ENCODE assay signal across 35 mouse cellular contexts in the genomic region with DNA sequence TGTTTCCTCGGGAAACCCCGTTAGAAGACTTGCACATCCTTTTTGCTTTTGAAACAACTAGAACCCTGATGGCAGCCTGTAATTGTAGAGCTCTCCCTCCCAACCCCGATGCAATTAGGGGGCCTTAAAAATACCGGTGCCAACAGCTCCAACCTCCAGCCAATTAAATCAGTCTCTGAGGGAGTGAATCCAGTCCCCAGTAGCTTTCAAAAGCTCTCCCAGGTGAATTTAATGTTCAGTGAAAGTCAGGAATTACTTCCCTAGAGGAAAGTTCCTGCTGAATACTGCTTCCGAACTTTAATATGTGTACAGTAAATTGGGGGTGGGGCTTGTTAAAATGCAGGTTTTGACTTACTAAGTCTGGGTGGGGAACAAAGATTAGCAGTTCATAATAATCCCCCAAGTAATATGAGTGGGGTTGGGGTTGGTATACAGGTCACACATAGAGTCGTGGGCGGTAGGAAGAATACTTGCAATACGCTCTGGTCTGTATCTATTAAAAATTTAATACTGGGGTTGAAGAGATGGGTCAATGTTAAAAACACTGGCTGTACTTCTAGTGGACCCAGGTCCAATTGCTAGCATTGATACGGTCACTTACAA. TPM values are rescaled to one million over a fixed set of nuclear protein-coding genes. Genes with fewer than 3 reads are reported as not detected.
DNase-seq lines count a peak whose midpoint lies in the region; ATAC-seq and TF ChIP-seq lines count a peak whose summit lies in the region.
"Had no signal": no experiment of that assay in that cellular context is flagged by ENCODE, and none has a peak within 500 bp of the region (broad histone marks: within the 10 kb centered on the region; RNA-seq: fewer than 3 reads in every experiment).

No protein-coding gene starts in this region.

- TF ChIP-seq CTCF in bone marrow, adult 2 months (IDR thresholded peaks at IDR 0.05; ENCODE audit: control insufficient read depth, insufficient read depth, low read length), result no peak

- WGBS in forebrain, embryonic 14.5 days, result 48% methylated on average over 9 of the region's 9 CpGs
- WGBS in forebrain, embryonic 13.5 days, result 47% methylated on average over 9 of the region's 9 CpGs
- 47% methylated on average over 9 of the region's 9 CpGs for WGBS in bone marrow, adult 2 months
- 34% methylated on average over 9 of the region's 9 CpGs for WGBS in limb, embryonic 12.5 days
- WGBS in intestine, embryonic 15.5 days, result 70% methylated on average over 9 of the region's 9 CpGs

- H3K27me3 ChIP-seq in forebrain, embryonic 14.5 days (replicated peaks; ENCODE audit: control insufficient read depth, insufficient read depth, low read length), result no peaks in the 10 kb centered on the region
- H3K27me3 ChIP-seq in forebrain, embryonic 13.5 days, result no peaks in the 10 kb centered on the region
- no peaks in the 10 kb centered on the region for H3K27me3 ChIP-seq in limb, embryonic 12.5 days
- H3K27me3 ChIP-seq in intestine, embryonic 15.5 days (replicated peaks), result no peaks in the 10 kb centered on the region
- H3K27me3 ChIP-seq: embryonic facial prominence, embryonic 13.5 days; forebrain, embryonic 12.5 days; heart, embryonic 13.5 days; hindbrain, embryonic 15.5 days; kidney, embryonic 15.5 days; midbrain, embryonic 12.5 days; neural tube, embryonic 15.5 days had no signal

- no peak for ATAC-seq in forebrain, embryonic 14.5 days
- ATAC-seq in forebrain, embryonic 13.5 days, result no peak
- no peak for ATAC-seq in limb, embryonic 12.5 days (ENCODE audit: insufficient number of reproducible peaks, insufficient read depth, low FRiP score, low TSS enrichment, low read depth)
- ATAC-seq in intestine, embryonic 15.5 days, result no peak
- ATAC-seq: lung, postnatal 0 days had no signal

- no peaks in the 10 kb centered on the region for H3K4me1 ChIP-seq in forebrain, embryonic 14.5 days (ENCODE audit: control insufficient read depth, insufficient read depth, low read length)
- H3K4me1 ChIP-seq in forebrain, embryonic 13.5 days, result peaks cover 8% of the 10 kb centered on the region; the same call in 1 of the 2 replicates
- H3K4me1 ChIP-seq in bone marrow, adult 2 months (ENCODE audit: control insufficient read depth, insufficient read depth, low read length), result peaks cover 6% of the 10 kb centered on the region
- peaks cover 11% of the 10 kb centered on the region; the same call in 1 of the 2 replicates for H3K4me1 ChIP-seq in limb, embryonic 12.5 days (replicated peaks)
- H3K4me1 ChIP-seq in intestine, embryonic 15.5 days (replicated peaks), result no peaks in the 10 kb centered on the region
- H3K4me1 ChIP-seq: heart, embryonic 13.5 days; hindbrain, embryonic 10.5 days; hindbrain, embryonic 15.5 days had no signal

- H3K4me2 ChIP-seq in forebrain, embryonic 14.5 days (ENCODE audit: low read length), result no peak overlapping the region
- no peak overlapping the region for H3K4me2 ChIP-seq in forebrain, embryonic 13.5 days
- H3K4me2 ChIP-seq in limb, embryonic 12.5 days, result no peak overlapping the region
- no peak overlapping the region for H3K4me2 ChIP-seq in intestine, embryonic 15.5 days (replicated peaks)
- H3K4me2 ChIP-seq: embryonic facial prominence, embryonic 13.5 days; forebrain, embryonic 12.5 days; heart, embryonic 13.5 days; hindbrain, embryonic 15.5 days; kidney, embryonic 15.5 days; midbrain, embryonic 12.5 days; neural tube, embryonic 15.5 days had no signal

- DNase-seq in forebrain, embryonic 14.5 days (ENCODE audit: low spot score), result peak; percentile 33
- peak; percentile 26 for DNase-seq in retina, postnatal 1 day
- DNase-seq in retina, embryonic 14.5 days (ENCODE audit: low spot score), result no peak
- DNase-seq in cerebellum, adult 9-10 months, result no peak
- DNase-seq: adrenal gland, postnatal 36 days; cerebellum, adult 11 months; cerebellum, adult 9-11 months; embryo, embryonic 11 days; gastrocnemius, postnatal 36 days; heart, postnatal 10 days; kidney, adult 18-20 months; kidney, postnatal 25 days; lung, adult 18-20 months; lung, postnatal 4 days; right cerebral cortex, adult 18-20 months; thymus, postnatal 14 days had no signal

- no peak overlapping the region for H3K27ac ChIP-seq in forebrain, embryonic 14.5 days (ENCODE audit: low read depth, low read length)
- no peak overlapping the region for H3K27ac ChIP-seq in forebrain, embryonic 13.5 days
- H3K27ac ChIP-seq in bone marrow, adult 2 months (ENCODE audit: control insufficient read depth, insufficient read depth, low read depth, low read length, poor library complexity), result peak overlapping the region; percentile 56; the same call in 1 of the 2 replicates
- H3K27ac ChIP-seq in limb, embryonic 12.5 days, result 0 out of 2 replicates have a peak overlapping the region, but pooled peaks have one; percentile 4
- H3K27ac ChIP-seq in intestine, embryonic 15.5 days, result no peak overlapping the region
- H3K27ac ChIP-seq: embryonic facial prominence, embryonic 13.5 days; forebrain, embryonic 12.5 days; heart, embryonic 13.5 days; hindbrain, embryonic 10.5 days; hindbrain, embryonic 15.5 days; kidney, embryonic 15.5 days; layer of hippocampus, adult 2 months; midbrain, embryonic 12.5 days; neural tube, embryonic 15.5 days had no signal

- H3K9me3 ChIP-seq in forebrain, embryonic 14.5 days (replicated peaks; ENCODE audit: control insufficient read depth, low read length), result no peaks in the 10 kb centered on the region
- H3K9me3 ChIP-seq in forebrain, embryonic 13.5 days (replicated peaks), result no peaks in the 10 kb centered on the region
- H3K9me3 ChIP-seq in limb, embryonic 12.5 days, result no peaks in the 10 kb centered on the region
- H3K9me3 ChIP-seq in intestine, embryonic 15.5 days, result no peaks in the 10 kb centered on the region
- H3K9me3 ChIP-seq: embryonic facial prominence, embryonic 13.5 days; forebrain, embryonic 12.5 days; heart, embryonic 13.5 days; hindbrain, embryonic 10.5 days; hindbrain, embryonic 15.5 days; kidney, embryonic 15.5 days; megakaryocyte, embryonic 14.5 days; midbrain, embryonic 12.5 days; neural tube, embryonic 15.5 days had no signal

- H3K4me3 ChIP-seq in forebrain, embryonic 14.5 days (ENCODE audit: low read depth, low read length), result no peak overlapping the region
- H3K4me3 ChIP-seq in forebrain, embryonic 13.5 days, result no peak overlapping the region
- no peak overlapping the region for H3K4me3 ChIP-seq in bone marrow, adult 2 months (replicated peaks; ENCODE audit: control insufficient read depth, low read depth, low read length)
- no peak overlapping the region for H3K4me3 ChIP-seq in limb, embryonic 12.5 days (replicated peaks)
- H3K4me3 ChIP-seq in intestine, embryonic 15.5 days (replicated peaks), result no peak overlapping the region
- H3K4me3 ChIP-seq: embryonic facial prominence, embryonic 13.5 days; forebrain, embryonic 12.5 days; heart, embryonic 13.5 days; hindbrain, embryonic 10.5 days; hindbrain, embryonic 15.5 days; kidney, embryonic 15.5 days; layer of hippocampus, adult 2 months; megakaryocyte, embryonic 14.5 days; midbrain, embryonic 12.5 days; neural tube, embryonic 15.5 days had no signal

- TF ChIP-seq POLR2A in bone marrow, adult 2 months (IDR thresholded peaks at IDR 0.05; ENCODE audit: borderline replicate concordance, control insufficient read depth, low read depth, low read length), result no peak

- H3K9ac ChIP-seq in forebrain, embryonic 14.5 days (ENCODE audit: low read length), result no peak overlapping the region
- H3K9ac ChIP-seq in forebrain, embryonic 13.5 days, result no peak overlapping the region
- no peak overlapping the region for H3K9ac ChIP-seq in limb, embryonic 12.5 days (replicated peaks)
- H3K9ac ChIP-seq in intestine, embryonic 15.5 days, result no peak overlapping the region
- H3K9ac ChIP-seq: embryonic facial prominence, embryonic 13.5 days; forebrain, embryonic 12.5 days; heart, embryonic 13.5 days; hindbrain, embryonic 15.5 days; kidney, embryonic 15.5 days; midbrain, embryonic 12.5 days; neural tube, embryonic 15.5 days had no signal

- H3K36me3 ChIP-seq in forebrain, embryonic 14.5 days (ENCODE audit: control insufficient read depth, insufficient read depth, low read length), result no peaks in the 10 kb centered on the region
- H3K36me3 ChIP-seq in forebrain, embryonic 13.5 days (ENCODE audit: poor library complexity, severe bottlenecking), result no peaks in the 10 kb centered on the region
- no peaks in the 10 kb centered on the region for H3K36me3 ChIP-seq in limb, embryonic 12.5 days
- H3K36me3 ChIP-seq in intestine, embryonic 15.5 days, result no peaks in the 10 kb centered on the region
- H3K36me3 ChIP-seq: embryonic facial prominence, embryonic 13.5 days; forebrain, embryonic 12.5 days; heart, embryonic 13.5 days; hindbrain, embryonic 10.5 days; hindbrain, embryonic 15.5 days; kidney, embryonic 15.5 days; midbrain, embryonic 12.5 days; neural tube, embryonic 15.5 days had no signal

RNA-seq across cellular contexts. Expression of gene Baz1a, which starts 3.1 kb away (rescaled TPM):
- 13.6 and 14.4 TPM in 2 replicates for polyA plus RNA-seq in forebrain, embryonic 14.5 days (2014; fragmentation: Nextera tagmentation; extraction: Ambion mirVana)
- 27.0 and 29.9 TPM in 2 replicates for polyA plus RNA-seq in forebrain, embryonic 13.5 days (2015; fragmentation: Nextera tagmentation; extraction: Ambion mirVana)
- polyA plus RNA-seq in bone marrow, adult 2 months (2011; ENCODE audit: insufficient read depth, insufficient read length, low replicate concordance, missing spikeins), result 34.0 and 40.3 TPM in 2 replicates
- 30.6 and 33.9 TPM in 2 replicates for polyA plus RNA-seq in limb, embryonic 12.5 days (2016; fragmentation: Nextera tagmentation; extraction: Ambion mirVana)
- 21.3 and 29.1 TPM in 2 replicates for polyA plus RNA-seq in intestine, embryonic 15.5 days (2015; fragmentation: Nextera tagmentation; extraction: Ambion mirVana)

RNA-seq across cellular contexts. Expression of gene Gm20403, which starts 30.9 kb away (rescaled TPM):
- polyA plus RNA-seq in forebrain, embryonic 14.5 days (2014; fragmentation: Nextera tagmentation; extraction: Ambion mirVana), result not detected in 2 replicates
- not detected in 2 replicates for polyA plus RNA-seq in forebrain, embryonic 13.5 days (2015; fragmentation: Nextera tagmentation; extraction: Ambion mirVana)
- not detected in 2 replicates for polyA plus RNA-seq in bone marrow, adult 2 months (2011; ENCODE audit: insufficient read depth, insufficient read length, low replicate concordance, missing spikeins)
- polyA plus RNA-seq in limb, embryonic 12.5 days (2016; fragmentation: Nextera tagmentation; extraction: Ambion mirVana), result not detected in 2 replicates
- polyA plus RNA-seq in intestine, embryonic 15.5 days (2015; fragmentation: Nextera tagmentation; extraction: Ambion mirVana), result not detected in 2 replicates
- polyA plus RNA-seq: embryonic facial prominence, embryonic 13.5 days; forebrain, embryonic 12.5 days; frontal cortex, adult 2 months; heart, embryonic 13.5 days; hindbrain, embryonic 10.5 days; hindbrain, embryonic 15.5 days; inflammation-experienced regulatory T-cells, adult 6 months; kidney, embryonic 15.5 days; liver, adult 2 months; lung, postnatal 0 days; midbrain, embryonic 12.5 days; neural tube, embryonic 15.5 days; urinary bladder, adult 2 months had no signal

Comparison
In these comparisons a context has a peak if more than half of its experiments do, and no peak if none do; other contexts are left out.
1. DNase-seq: peak in forebrain, embryonic 14.5 days (single experiment) and retina, postnatal 1 day (single experiment); none in retina, embryonic 14.5 days (single experiment) and cerebellum, adult 9-10 months (single experiment).
2. H3K27ac ChIP-seq: peak in bone marrow, adult 2 months (single experiment) and limb, embryonic 12.5 days (single experiment); none in forebrain, embryonic 14.5 days (single experiment), forebrain, embryonic 13.5 days (single experiment) and intestine, embryonic 15.5 days (single experiment).